Mouse (Mus musculus) liver, adult 2 months (tissue): ENCODE measurements at regions not wholly inside any gene's neighbourhood (a gene's known extent, or its start where the extent isn't known, plus 50 kb on each side); places are given as distances from the start of the nearest gene placed in this dataset.

Experiments used
- CTCF ChIP-seq: fragments of 200-500 bp; IDR thresholded peaks from 2 replicates; pipeline ENCODE4 v1.5.1; 2011; ENCODE audit warnings: low read depth, low read length, control low read depth
- POLR2A ChIP-seq: fragments of 200-500 bp; IDR thresholded peaks from 2 replicates; pipeline ENCODE4 v1.6.1; 2011; ENCODE audit warnings: low read length, control low read depth; ENCODE audit not compliant: insufficient read depth; ENCODE audit errors: extremely low read depth

GRCm38 (mm10) chr12:92239956-92240699 is 391.2 kb upstream of the Sel1l start:
- TF ChIP-seq CTCF, result no peak
- TF ChIP-seq POLR2A, result no peak
